Mouse (Mus musculus) bone marrow macrophage, adult 2 months (primary cell): ENCODE measurements around the gene Evi5.

ENCODE experiments used
- CTCF ChIP-seq: IDR thresholded peaks from 2 replicates; pipeline ENCODE4 v1.5.1; 2012; ENCODE audit warnings: low read depth, mild to moderate bottlenecking, low read length, moderate library complexity
- POLR2A ChIP-seq: IDR thresholded peaks from 2 replicates; pipeline ENCODE4 v1.6.1; 2012; ENCODE audit warnings: mild to moderate bottlenecking, low read depth, low read length, borderline replicate concordance

GRCm38 (mm10) chr5:107695019-107695418 is 179.9 kb downstream of the Evi5 start:
- no peak for TF ChIP-seq POLR2A
- TF ChIP-seq CTCF = no peak
